Mouse (Mus musculus) inflammation-experienced regulatory T-cells (primary cell): Measurements from ENCODE around the gene Vmn2r72. TPM values are rescaled to one million over a fixed set of nuclear protein-coding genes. Genes with fewer than 3 reads are reported as not detected.

Source experiments
- polyA plus RNA-seq, 2 experiments: library from polyadenylated mRNA; unstranded; fragments of 100-300 nt; shearing (Covaris generic); gene quantifications; one replicate each; pipeline ENCODE4 v1.2.1; 2017

Vmn2r72 gene
- polyA plus RNA-seq = under 1 TPM in 1 of 2 experiments, not detected in 1; 0.05 TPM

GRCm38 (mm10) chr7:85754997-85755396 lies at the start of gene Vmn2r72:
Gene Vmn2r72, minus strand, starts transcription at chr7:85755097.

Other genes with a start within 250 kb of the Vmn2r72 start
- gene Vmn2r71, start 192.0 kb downstream of the Vmn2r72 start, polyA plus RNA-seq = not detected
- gene Vmn2r70, start 185.9 kb downstream of the Vmn2r72 start, polyA plus RNA-seq = under 1 TPM; 0.07 to 0.17 TPM
- under 1 TPM in 1 of 2 experiments, not detected in 1; 0.05 TPM for gene Vmn2r73, start 121.2 kb upstream of the Vmn2r72 start, polyA plus RNA-seq
- gene Vmn2r74, start 206.5 kb upstream of the Vmn2r72 start, polyA plus RNA-seq = under 1 TPM; 0.04 to 0.48 TPM